Mouse (Mus musculus): Measurements from ENCODE around the gene Serpine3. TPM values are rescaled to one million over a fixed set of nuclear protein-coding genes. Genes with fewer than 3 reads are reported as not detected.
"Not testable (repeated sequence)": the region's sequence is repeated elsewhere in the genome, so short reads cannot be mapped to it uniquely, and the experiment has no call there.

Serpine3 gene
- polyA plus RNA-seq (2011; ENCODE audit: insufficient read depth, insufficient read length, low replicate concordance, missing spikeins), result not detected in 2 replicates

- H3K4me1 ChIP-seq (ENCODE audit: control insufficient read depth, insufficient read depth, low read length), result no peaks in the 10 kb centered on the region
- H3K27ac ChIP-seq (ENCODE audit: control insufficient read depth, insufficient read depth, low read depth, low read length, poor library complexity), result no peak within 1 kb of the TSS
- H3K4me3 ChIP-seq (replicated peaks; ENCODE audit: control insufficient read depth, low read depth, low read length), result no peak within 1 kb of the TSS
- WGBS, result 84% methylated on average over 8 of the region's 8 CpGs
- TF ChIP-seq CTCF (IDR thresholded peaks at IDR 0.05; ENCODE audit: control insufficient read depth, insufficient read depth, low read length) (no peak), POLR2A (IDR thresholded peaks at IDR 0.05; ENCODE audit: borderline replicate concordance, control insufficient read depth, low read depth, low read length) (no peak)
These were observed at the start of gene Serpine3 for GRCm38 (mm10) chr14:62663367-62663766. Gene Serpine3 (plus strand): TSS chr14:62663667.

GRCm38 (mm10) chr14:62622393-62622792 lies 41.1 kb upstream of the Serpine3 start:
- WGBS, result 90% methylated on average over 3 of the region's 3 CpGs
- TF ChIP-seq CTCF (IDR thresholded peaks at IDR 0.05; ENCODE audit: control insufficient read depth, insufficient read depth, low read length) (no peak), POLR2A (IDR thresholded peaks at IDR 0.05; ENCODE audit: borderline replicate concordance, control insufficient read depth, low read depth, low read length) (no peak)

GRCm38 (mm10) chr14:62627951-62628350 lies 35.5 kb upstream of the Serpine3 start:
- H3K4me1 ChIP-seq (ENCODE audit: control insufficient read depth, insufficient read depth, low read length), result no peaks in the 10 kb centered on the region; the same call in 1 of the 2 replicates
- no peak for TF ChIP-seq CTCF (IDR thresholded peaks at IDR 0.05; ENCODE audit: control insufficient read depth, insufficient read depth, low read length)
- no peak for TF ChIP-seq POLR2A (IDR thresholded peaks at IDR 0.05; ENCODE audit: borderline replicate concordance, control insufficient read depth, low read depth, low read length)
- 78% methylated on average over 5 of the region's 5 CpGs for WGBS
- no peak overlapping the region for H3K27ac ChIP-seq (ENCODE audit: control insufficient read depth, insufficient read depth, low read depth, low read length, poor library complexity)
- no peak overlapping the region for H3K4me3 ChIP-seq (replicated peaks; ENCODE audit: control insufficient read depth, low read depth, low read length)

More at GRCm38 (mm10) chr14:62622393-62622792, 41.1 kb upstream of the Serpine3 start:
- Histone ChIP-seq H3K27ac (ENCODE audit: control insufficient read depth, insufficient read depth, low read depth, low read length, poor library complexity) (no peak overlapping the region), H3K4me1 (ENCODE audit: control insufficient read depth, insufficient read depth, low read length) (no peaks in the 10 kb centered on the region; the same call in 1 of the 2 replicates), H3K4me3 (replicated peaks; ENCODE audit: control insufficient read depth, low read depth, low read length) (no peak overlapping the region)

- no peaks in the 10 kb centered on the region for H3K4me1 ChIP-seq (ENCODE audit: control insufficient read depth, insufficient read depth, low read length)
- H3K4me3 ChIP-seq (replicated peaks; ENCODE audit: control insufficient read depth, low read depth, low read length), result no peak overlapping the region
- 38% methylated on average over 9 of the region's 9 CpGs for WGBS
- H3K27ac ChIP-seq (ENCODE audit: control insufficient read depth, insufficient read depth, low read depth, low read length, poor library complexity), result no peak overlapping the region
- TF ChIP-seq CTCF (IDR thresholded peaks at IDR 0.05; ENCODE audit: control insufficient read depth, insufficient read depth, low read length) (no peak), POLR2A (IDR thresholded peaks at IDR 0.05; ENCODE audit: borderline replicate concordance, control insufficient read depth, low read depth, low read length) (no peak)
These were observed 25.8 kb upstream of the Serpine3 start for GRCm38 (mm10) chr14:62637436-62638344.

GRCm38 (mm10) chr14:62638345-62638702 lies 25.1 kb upstream of the Serpine3 start:
- WGBS, result 60% methylated on average over 6 of the region's 6 CpGs
- H3K27ac ChIP-seq (ENCODE audit: control insufficient read depth, insufficient read depth, low read depth, low read length, poor library complexity), result no peak overlapping the region
- TF ChIP-seq CTCF (IDR thresholded peaks at IDR 0.05; ENCODE audit: control insufficient read depth, insufficient read depth, low read length), result no peak
- no peak for TF ChIP-seq POLR2A (IDR thresholded peaks at IDR 0.05; ENCODE audit: borderline replicate concordance, control insufficient read depth, low read depth, low read length)
- no peaks in the 10 kb centered on the region for H3K4me1 ChIP-seq (ENCODE audit: control insufficient read depth, insufficient read depth, low read length)
- no peak overlapping the region for H3K4me3 ChIP-seq (replicated peaks; ENCODE audit: control insufficient read depth, low read depth, low read length)

GRCm38 (mm10) chr14:62639111-62639510 lies 24.4 kb upstream of the Serpine3 start:
- H3K4me3 ChIP-seq (replicated peaks; ENCODE audit: control insufficient read depth, low read depth, low read length), result no peak overlapping the region
- TF ChIP-seq CTCF (IDR thresholded peaks at IDR 0.05; ENCODE audit: control insufficient read depth, insufficient read depth, low read length) (no peak), POLR2A (IDR thresholded peaks at IDR 0.05; ENCODE audit: borderline replicate concordance, control insufficient read depth, low read depth, low read length) (no peak)
- H3K27ac ChIP-seq (ENCODE audit: control insufficient read depth, insufficient read depth, low read depth, low read length, poor library complexity), result no peak overlapping the region
- 32% methylated on average over 6 of the region's 6 CpGs for WGBS
- H3K4me1 ChIP-seq (ENCODE audit: control insufficient read depth, insufficient read depth, low read length), result no peaks in the 10 kb centered on the region

GRCm38 (mm10) chr14:62639551-62639950 lies 23.9 kb upstream of the Serpine3 start:
- WGBS, result 57% methylated on average over 5 of the region's 5 CpGs
- no peak for TF ChIP-seq CTCF (IDR thresholded peaks at IDR 0.05; ENCODE audit: control insufficient read depth, insufficient read depth, low read length)
- TF ChIP-seq POLR2A (IDR thresholded peaks at IDR 0.05; ENCODE audit: borderline replicate concordance, control insufficient read depth, low read depth, low read length), result no peak
- no peak overlapping the region for H3K4me3 ChIP-seq (replicated peaks; ENCODE audit: control insufficient read depth, low read depth, low read length)
- no peaks in the 10 kb centered on the region for H3K4me1 ChIP-seq (ENCODE audit: control insufficient read depth, insufficient read depth, low read length)
- H3K27ac ChIP-seq (ENCODE audit: control insufficient read depth, insufficient read depth, low read depth, low read length, poor library complexity), result no peak overlapping the region

- Histone ChIP-seq H3K4me3 (replicated peaks; ENCODE audit: control insufficient read depth, low read depth, low read length) (no peak overlapping the region), H3K4me1 (ENCODE audit: control insufficient read depth, insufficient read depth, low read length) (no peaks in the 10 kb centered on the region), H3K27ac (ENCODE audit: control insufficient read depth, insufficient read depth, low read depth, low read length, poor library complexity) (no peak overlapping the region)
- 72% methylated on average over 4 of the region's 4 CpGs for WGBS
- TF ChIP-seq CTCF (IDR thresholded peaks at IDR 0.05; ENCODE audit: control insufficient read depth, insufficient read depth, low read length) (no peak), POLR2A (IDR thresholded peaks at IDR 0.05; ENCODE audit: borderline replicate concordance, control insufficient read depth, low read depth, low read length) (no peak)
These were observed 23.1 kb upstream of the Serpine3 start for GRCm38 (mm10) chr14:62640396-62640795.

GRCm38 (mm10) chr14:62642368-62642767 lies 21.1 kb upstream of the Serpine3 start:
- 53% methylated on average over 6 of the region's 7 CpGs for WGBS
- not testable (repeated sequence) for H3K4me1 ChIP-seq (ENCODE audit: control insufficient read depth, insufficient read depth, low read length); H3K27ac ChIP-seq (ENCODE audit: control insufficient read depth, insufficient read depth, low read depth, low read length, poor library complexity); H3K4me3 ChIP-seq (replicated peaks; ENCODE audit: control insufficient read depth, low read depth, low read length)

Measured in bone marrow, adult 2 months (tissue).